Mouse (Mus musculus) CH12.LX (cell line): ENCODE data around the gene Dmbx1. TPM values are rescaled to one million over a fixed set of nuclear protein-coding genes. Genes with fewer than 3 reads are reported as not detected.

Experiments used
- DNase-seq: peaks from one replicate; pipeline ENCODE4 v3.0.0-alpha.2; 2013; ENCODE audit errors: extremely low read depth
- H3K27ac ChIP-seq: 2 replicates; pipeline ENCODE4 v1.5.1; 2012; ENCODE audit warnings: low read depth, mild to moderate bottlenecking, control low read depth, moderate library complexity; ENCODE audit not compliant: insufficient read depth
- H3K27me3 ChIP-seq: replicated peaks from 2 replicates; pipeline ENCODE3; 2012; ENCODE audit warnings: inconsistent platforms
- H3K36me3 ChIP-seq, 2 experiments: replicated peaks in 1 of 2; 2 replicates each; pipeline versions ENCODE3 to v1.6.1; 2012; ENCODE audit warnings: inconsistent platforms in 1 of 2, low read length in 1 of 2, mild to moderate bottlenecking in 1 of 2, mixed read lengths in 1 of 2, moderate library complexity in 1 of 2; ENCODE audit not compliant: control insufficient read depth in 1 of 2, insufficient read depth in 1 of 2
- H3K4me1 ChIP-seq, 2 experiments: 2 replicates each; pipeline ENCODE4 v1.6.1; 2012; ENCODE audit warnings: inconsistent platforms in 1 of 2, moderate library complexity in 1 of 2; ENCODE audit not compliant: insufficient read depth in 2 of 2, control insufficient read depth in 1 of 2
- H3K4me2 ChIP-seq: 2 replicates; pipeline ENCODE4 v1.6.1; 2012; ENCODE audit warnings: low read depth, mild to moderate bottlenecking, control low read depth; ENCODE audit not compliant: poor library complexity, insufficient read depth, severe bottlenecking
- H3K4me3 ChIP-seq, 3 experiments: fragments of 150-350 bp in 1 of 3; sonication (generic) in 1 of 3; replicated peaks in 1 of 3; 2 replicates each; pipeline versions ENCODE3 to v1.5.1; 2011 to 2012; ENCODE audit warnings: low read depth in 2 of 3, low read length in 2 of 3, mild to moderate bottlenecking in 2 of 3, moderate library complexity in 2 of 3, control low read depth in 1 of 3, improper control_type of control experiment in 1 of 3, inconsistent platforms in 1 of 3, mixed read lengths in 1 of 3; ENCODE audit not compliant: poor library complexity in 1 of 3
- H3K79me2 ChIP-seq: replicated peaks from 2 replicates; pipeline ENCODE4 v1.6.1; 2012; ENCODE audit warnings: mild to moderate bottlenecking, moderate library complexity; ENCODE audit not compliant: control insufficient read depth, poor library complexity, insufficient read depth, severe bottlenecking; ENCODE audit errors: extremely low read depth
- H3K9ac ChIP-seq: 2 replicates; pipeline ENCODE4 v1.6.1; 2012; ENCODE audit warnings: low read depth, mild to moderate bottlenecking, control low read depth, moderate library complexity; ENCODE audit not compliant: insufficient read depth
- H3K9me3 ChIP-seq: replicated peaks from 2 replicates; pipeline ENCODE3; 2012; ENCODE audit warnings: low read length, inconsistent platforms, mixed read lengths
- BHLHE40 ChIP-seq: IDR thresholded peaks from 2 replicates; pipeline ENCODE4 v1.6.1; 2011; ENCODE audit warnings: mild to moderate bottlenecking, low read depth, low read length, improper control_type of control experiment
- CTCF ChIP-seq, 2 experiments: IDR thresholded peaks in 1 of 2; conservative IDR thresholded peaks in 1 of 2; 2 replicates each; pipeline ENCODE4 v1.5.1; 2011 to 2012; ENCODE audit warnings: low read depth in 2 of 2, low read length in 2 of 2, improper control_type of control experiment in 1 of 2, inconsistent platforms in 1 of 2, mild to moderate bottlenecking in 1 of 2, moderate library complexity in 1 of 2
- E2F4 ChIP-seq: IDR thresholded peaks from 2 replicates; pipeline ENCODE4 v1.6.1; 2011; ENCODE audit warnings: low read depth, low read length, improper control_type of control experiment; ENCODE audit not compliant: insufficient replicate concordance
- ETS1 ChIP-seq: conservative IDR thresholded peaks from 2 replicates; pipeline ENCODE4 v1.6.1; 2012; ENCODE audit warnings: low read depth, mild to moderate bottlenecking, inconsistent platforms, low read length, improper control_type of control experiment, moderate library complexity
- IRF4 ChIP-seq: IDR thresholded peaks from 2 replicates; pipeline ENCODE4 v1.6.1; 2014; ENCODE audit warnings: low read depth, mild to moderate bottlenecking, inconsistent platforms, low read length, improper control_type of control experiment
- JUN ChIP-seq: IDR thresholded peaks from 2 replicates; pipeline ENCODE4 v1.6.1; 2011; ENCODE audit warnings: low read depth, mild to moderate bottlenecking, low read length, improper control_type of control experiment, moderate library complexity; ENCODE audit not compliant: insufficient read depth
- JUND ChIP-seq: conservative IDR thresholded peaks from 2 replicates; pipeline ENCODE4 v1.6.1; 2011; ENCODE audit warnings: low read depth, low read length, improper control_type of control experiment
- MAFK ChIP-seq: IDR thresholded peaks from 2 replicates; pipeline ENCODE4 v1.6.1; 2011; ENCODE audit warnings: low read length, improper control_type of control experiment; ENCODE audit not compliant: insufficient replicate concordance
- MAX ChIP-seq: IDR thresholded peaks from 2 replicates; pipeline ENCODE4 v1.6.1; 2011; ENCODE audit warnings: low read length, improper control_type of control experiment
- MEF2A ChIP-seq: IDR thresholded peaks from 2 replicates; pipeline ENCODE4 v1.6.1; 2014; ENCODE audit warnings: low read depth, mild to moderate bottlenecking, inconsistent platforms, low read length, improper control_type of control experiment, borderline replicate concordance
- NRF1 ChIP-seq: IDR thresholded peaks from 2 replicates; pipeline ENCODE4 v1.6.1; 2014; ENCODE audit warnings: low read depth, mild to moderate bottlenecking, inconsistent platforms, low read length, improper control_type of control experiment, moderate library complexity
- POLR2AphosphoS2 ChIP-seq: IDR thresholded peaks from 2 replicates; pipeline ENCODE4 v1.6.1; 2011; ENCODE audit warnings: low read depth, low read length, improper control_type of control experiment
- RAD21 ChIP-seq: IDR thresholded peaks from 2 replicates; pipeline ENCODE4 v1.6.1; 2011; ENCODE audit warnings: low read depth, mild to moderate bottlenecking, low read length, improper control_type of control experiment, moderate library complexity
- SMC3 ChIP-seq: IDR thresholded peaks from 2 replicates; pipeline ENCODE4 v1.6.1; 2011; ENCODE audit warnings: low read depth, low read length, improper control_type of control experiment
- TCF12 ChIP-seq: IDR thresholded peaks from 2 replicates; pipeline ENCODE4 v1.6.1; 2014; ENCODE audit warnings: low read depth, mild to moderate bottlenecking, inconsistent platforms, low read length, improper control_type of control experiment
- UBTF ChIP-seq: IDR thresholded peaks from 2 replicates; pipeline ENCODE4 v1.6.1; 2012; ENCODE audit warnings: low read depth, mild to moderate bottlenecking, inconsistent platforms, low read length, improper control_type of control experiment, moderate library complexity
- ZC3H11A ChIP-seq: IDR thresholded peaks from 2 replicates; pipeline ENCODE4 v1.6.1; 2012; ENCODE audit warnings: low read depth, mild to moderate bottlenecking, inconsistent platforms, low read length, improper control_type of control experiment
- ZNF384 ChIP-seq: IDR thresholded peaks from 2 replicates; pipeline ENCODE4 v1.6.1; 2012; ENCODE audit warnings: low read depth, low read length, improper control_type of control experiment, inconsistent platforms
- dilution Hi-C: fragments of 300-500 bp; cut with MboI; formaldehyde crosslinking; loops from 2 replicates; pipeline ENCODE4 v1.14.3; 2020; ENCODE audit warnings: low sequenced_read_pairs; ENCODE audit not compliant: extremely low pct_unique_long_range_greater_than_20kb, extremely low pct_ligation_motif_present
- in situ Hi-C: fragments of 300-500 bp; cut with MboI; formaldehyde crosslinking; loops from 3 replicates; pipeline ENCODE4 v1.14.3; 2019; ENCODE audit warnings: low sequenced_read_pairs, low pct_ligation_motif_present, low pct_unique_long_range_greater_than_20kb, mixed read lengths
- polyA plus RNA-seq: library from polyadenylated mRNA; unstranded; fragments of >175 nt; gene quantifications from 2 replicates; pipeline ENCODE4 v1.2.1, GENCODE M21; 2012; ENCODE audit warnings: low read depth; ENCODE audit not compliant: insufficient read length
- total RNA-seq, 2 experiments: library from RNA; depleted of rRNA; stranded (reverse); fragments of 300-350 nt in 1 of 2; fragments of >200 nt in 1 of 2; gene quantifications; 2 replicates each; pipeline ENCODE4 v1.2.3; 2012 to 2014

Dmbx1 gene
- total and polyA plus RNA-seq, 3 experiments: not detected

GRCm38 (mm10) chr4:115902816-115903215 lies 36.9 kb downstream of the Dmbx1 start:
- no peak overlapping the region for H3K27ac ChIP-seq
- dilution Hi-C loops: no loop called here

GRCm38 (mm10) chr4:115897901-115898631 lies 41.7 kb downstream of the Dmbx1 start:
- DNase-seq: no peak
- no peak overlapping the region for H3K4me3 ChIP-seq

More at GRCm38 (mm10) chr4:115902816-115903215, 36.9 kb downstream of the Dmbx1 start:
- Histone ChIP-seq H3K9me3 (no peaks in the 10 kb centered on the region), H3K9ac (no peak overlapping the region), H3K4me1 (no peaks in the 10 kb centered on the region), H3K4me2 (no peak overlapping the region), H3K4me3 (no peak overlapping the region), H3K27me3 (peaks cover 86% of the 10 kb centered on the region), H3K36me3 (no peaks in the 10 kb centered on the region), H3K79me2 (no peaks in the 10 kb centered on the region)
- in situ Hi-C loops: loop anchor here (10.0 kb wide), 1 partner anchor 52 kb away; no protein-coding TSS in a partner anchor
- TF ChIP-seq UBTF: no peak
- peak; percentile 39 to 95 for TF ChIP-seq CTCF (conservative IDR thresholded peaks at IDR 0.05 in 1 of 2, IDR thresholded peaks at IDR 0.05 in 1 of 2; ENCODE audit: low read depth in 2 of 2, low read length in 2 of 2)
- no peak for TF ChIP-seq E2F4
- TF ChIP-seq ZNF384: peak; percentile 99
- TF ChIP-seq RAD21: peak; percentile 91
- peak; percentile 94 for TF ChIP-seq SMC3
- TF ChIP-seq ZC3H11A: peak; percentile 65
- peak; percentile 66 for DNase-seq

More at GRCm38 (mm10) chr4:115897901-115898631, 41.7 kb downstream of the Dmbx1 start:
- H3K27ac ChIP-seq: no peak overlapping the region
- no peak overlapping the region for H3K4me2 ChIP-seq
- H3K4me1 ChIP-seq: no peaks in the 10 kb centered on the region
- no peak overlapping the region for H3K9ac ChIP-seq
- peaks cover 78% of the 10 kb centered on the region for H3K27me3 ChIP-seq
- H3K79me2 ChIP-seq: no peaks in the 10 kb centered on the region
- no peaks in the 10 kb centered on the region for H3K9me3 ChIP-seq
- H3K36me3 ChIP-seq: no peaks in the 10 kb centered on the region
- TF ChIP-seq JUN (no peak), SMC3 (no peak), MEF2A (no peak), IRF4 (no peak), BHLHE40 (no peak), ZNF384 (no peak), ZC3H11A (no peak), ETS1 (no peak), POLR2AphosphoS2 (no peak), MAFK (no peak), TCF12 (no peak), RAD21 (no peak), UBTF (no peak), MAX (no peak), NRF1 (no peak), JUND (no peak)
- in situ Hi-C loops (loop anchor here (10.0 kb wide), 1 partner anchor 163 kb away; the partner anchor contains the start of gene Efcab14), dilution Hi-C loops (no loop called here)
